In the genomic region with DNA sequence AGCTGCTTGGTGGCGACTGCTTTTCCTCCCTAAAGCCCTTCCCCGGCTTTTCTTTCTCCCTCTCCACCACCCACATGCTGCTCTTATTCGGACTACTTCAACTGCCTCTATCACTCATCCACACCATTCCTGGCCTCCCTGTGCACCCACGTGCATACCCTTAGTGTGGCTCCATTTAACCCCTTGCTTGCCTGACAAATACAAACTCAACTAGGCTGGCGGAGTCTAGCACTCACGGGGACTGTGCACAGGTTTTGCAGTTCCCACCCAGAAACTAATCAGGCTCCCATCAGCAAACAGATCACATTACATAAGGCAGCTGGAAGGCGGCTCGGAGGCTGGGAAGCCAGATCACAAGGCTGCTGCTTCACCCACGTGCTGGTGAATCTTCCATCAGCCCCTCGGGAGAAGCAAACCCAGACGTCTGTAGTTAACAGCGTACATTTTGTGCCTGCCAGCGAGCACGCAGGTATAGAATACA, we compare ENCODE assay signal across 8 mouse cellular contexts.
DNase-seq lines count a peak whose midpoint lies in the region; ATAC-seq and TF ChIP-seq lines count a peak whose summit lies in the region.

No protein-coding gene starts in this region.

- intact Hi-C loops in left cerebral cortex, adult 2 months (cut with DNase I), result loop anchor here (2.0 to 10.0 kb wide), 8 partner anchors 86 to 1438 kb away; no protein-coding TSS in a partner anchor

- H3K9ac ChIP-seq in heart, embryonic 15.5 days, result no peak overlapping the region
- H3K9ac ChIP-seq in neural tube, embryonic 13.5 days, result peak overlapping the region; percentile 26; the same call in 1 of the 2 replicates

- H3K9me3 ChIP-seq in heart, embryonic 15.5 days (replicated peaks), result no peaks in the 10 kb centered on the region
- no peaks in the 10 kb centered on the region for H3K9me3 ChIP-seq in neural tube, embryonic 13.5 days

- H3K27ac ChIP-seq in heart, embryonic 15.5 days, result no peak overlapping the region
- H3K27ac ChIP-seq in left cerebral cortex, adult 2 months, result peak overlapping the region; percentile 87
- H3K27ac ChIP-seq in neural tube, embryonic 13.5 days (replicated peaks), result peak overlapping the region; percentile 69; the same call in 1 of the 2 replicates

- H3K4me3 ChIP-seq in heart, embryonic 15.5 days, result peak overlapping the region; percentile 18
- H3K4me3 ChIP-seq in left cerebral cortex, adult 2 months, result no peak overlapping the region
- H3K4me3 ChIP-seq in neural tube, embryonic 13.5 days, result peak overlapping the region; percentile 19

- H3K27me3 ChIP-seq in heart, embryonic 15.5 days, result peaks cover 7% of the 10 kb centered on the region; the same call in 1 of the 2 replicates
- peaks cover 11% of the 10 kb centered on the region; the same call in 1 of the 2 replicates for H3K27me3 ChIP-seq in neural tube, embryonic 13.5 days

- no peak for TF ChIP-seq CTCF in left cerebral cortex, adult 2 months (IDR thresholded peaks at IDR 0.05)

- no peak for DNase-seq in heart, postnatal 4 days
- DNase-seq in cerebellum, postnatal 10 days, result peak; percentile 33 to 34
- peak; percentile 27 to 52 for DNase-seq in frontal cortex, postnatal 25 days (ENCODE audit: low spot score in 2 of 2)
- DNase-seq in left cerebral cortex, adult 2 months (ENCODE audit: extremely low spot score in 1 of 2, low spot score in 2 of 2), result peak; percentile 53 to 58
- DNase-seq in spleen, adult 18-20 months, result no peak
- no peak for DNase-seq in T-cell, adult 2 months (ENCODE audit: low spot score)

- H3K4me2 ChIP-seq in heart, embryonic 15.5 days, result peak overlapping the region; percentile 55
- H3K4me2 ChIP-seq in neural tube, embryonic 13.5 days, result peak overlapping the region; percentile 53

- WGBS in heart, embryonic 15.5 days, result 19% methylated on average over 14 of the region's 14 CpGs
- 22% methylated on average over 14 of the region's 14 CpGs for WGBS in neural tube, embryonic 13.5 days

- H3K36me3 ChIP-seq in heart, embryonic 15.5 days, result no peaks in the 10 kb centered on the region
- no peaks in the 10 kb centered on the region for H3K36me3 ChIP-seq in neural tube, embryonic 13.5 days

- ATAC-seq in heart, embryonic 15.5 days (replicated peaks; ENCODE audit: insufficient number of reproducible peaks, insufficient read depth, low FRiP score, low read depth), result no peak
- peak; percentile 73 for ATAC-seq in neural tube, embryonic 13.5 days (ENCODE audit: low read depth)

- H3K4me1 ChIP-seq in heart, embryonic 15.5 days (replicated peaks), result 0 out of 2 replicates have a peak, but pooled peaks cover 2% of the 10 kb centered on the region
- peaks cover 8% of the 10 kb centered on the region; the same call in 1 of the 2 replicates for H3K4me1 ChIP-seq in neural tube, embryonic 13.5 days (replicated peaks)

Comparison
In these comparisons a context has a peak if more than half of its experiments do, and no peak if none do; other contexts are left out.
1. DNase-seq: peak in cerebellum, postnatal 10 days (2 of 2), frontal cortex, postnatal 25 days (2 of 2) and left cerebral cortex, adult 2 months (2 of 2); none in heart, postnatal 4 days (single experiment), spleen, adult 18-20 months (0 of 2) and T-cell, adult 2 months (single experiment).